ENCODE assay signal across 10 mouse cellular contexts in genomic region chr2:157058342-157058998, GRCm38 (mm10). TPM values are rescaled to one million over a fixed set of nuclear protein-coding genes. Genes with fewer than 3 reads are reported as not detected.
A peak's percentile ranks its signal among the peaks of the same experiment; 100 is the strongest.
DNase-seq lines count a peak whose midpoint lies in the region; ATAC-seq and TF ChIP-seq lines count a peak whose summit lies in the region.
"Had no signal": no experiment of that assay in that cellular context is flagged by ENCODE, and none has a peak within 500 bp of the region (broad histone marks: within the 10 kb centered on the region; RNA-seq: fewer than 3 reads in every experiment).

No protein-coding gene starts in this region.

- no peak overlapping the region for H3K4me3 ChIP-seq in kidney, postnatal 0 days (replicated peaks; ENCODE audit: low read depth, low read length)
- no peak overlapping the region for H3K4me3 ChIP-seq in liver, embryonic 11.5 days (ENCODE audit: low read depth, low read length)
- no peak overlapping the region for H3K4me3 ChIP-seq in olfactory bulb, adult 2 months (ENCODE audit: insufficient read depth, low read depth, low read length)

- no peaks in the 10 kb centered on the region for H3K27me3 ChIP-seq in kidney, postnatal 0 days (ENCODE audit: insufficient read depth, low read length)
- no peaks in the 10 kb centered on the region for H3K27me3 ChIP-seq in liver, embryonic 11.5 days (replicated peaks; ENCODE audit: control insufficient read depth, insufficient read depth, low read length)

- 14% methylated on average over 18 of the region's 18 CpGs for WGBS in kidney, postnatal 0 days
- 43% methylated on average over 18 of the region's 18 CpGs for WGBS in liver, embryonic 11.5 days
- WGBS in olfactory bulb, adult 2 months: 12% methylated on average over 18 of the region's 18 CpGs

- DNase-seq in cerebellum, adult 11 months: peak; percentile 77
- peak; percentile 82 for DNase-seq in embryo, embryonic 10 days (ENCODE audit: low spot score)
- peak; percentile 79 for DNase-seq in gastrocnemius, postnatal 25 days
- DNase-seq in kidney, postnatal 0 days (ENCODE audit: low spot score): peak; percentile 91
- DNase-seq in liver, embryonic 11.5 days (ENCODE audit: low spot score): peak; percentile 64

- peak overlapping the region; percentile 31 for H3K4me2 ChIP-seq in kidney, postnatal 0 days (ENCODE audit: low read length)
- H3K4me2 ChIP-seq in liver, embryonic 11.5 days: peak overlapping the region; percentile 47

- no peaks in the 10 kb centered on the region for H3K9me3 ChIP-seq in kidney, postnatal 0 days (replicated peaks; ENCODE audit: low read length)
- no peaks in the 10 kb centered on the region for H3K9me3 ChIP-seq in liver, embryonic 11.5 days (ENCODE audit: control insufficient read depth, low read length)

- ATAC-seq in cerebellum, adult (ENCODE audit: insufficient number of reproducible peaks, low FRiP score, low TSS enrichment): no peak
- peak; percentile 71 for ATAC-seq in kidney, postnatal 0 days (replicated peaks; ENCODE audit: low FRiP score, low read depth)
- ATAC-seq in liver, embryonic 11.5 days (replicated peaks; ENCODE audit: low FRiP score): peak; percentile 62
- no peak for ATAC-seq in megakaryocyte progenitor cell, adult 5-6 weeks (replicated peaks; ENCODE audit: poor library complexity)

- TF ChIP-seq CTCF in kidney, postnatal 0 days (IDR thresholded peaks at IDR 0.05; ENCODE audit: low read depth): no peak
- no peak for TF ChIP-seq CTCF in olfactory bulb, adult 2 months (IDR thresholded peaks at IDR 0.05; ENCODE audit: insufficient read depth, low read depth, low read length)

- H3K27ac ChIP-seq in kidney, postnatal 0 days: peak overlapping the region; percentile 64
- H3K27ac ChIP-seq in liver, embryonic 11.5 days (ENCODE audit: low read depth, low read length): no peak overlapping the region
- peak overlapping the region; percentile 54; the same call in 1 of the 2 replicates for H3K27ac ChIP-seq in olfactory bulb, adult 2 months (ENCODE audit: insufficient read depth, low read depth, low read length)

- H3K36me3 ChIP-seq in kidney, postnatal 0 days (ENCODE audit: insufficient read depth, low read length): 0 out of 2 replicates have a peak, but pooled peaks cover 6% of the 10 kb centered on the region
- peaks cover 10% of the 10 kb centered on the region; the same call in 1 of the 2 replicates for H3K36me3 ChIP-seq in liver, embryonic 11.5 days (ENCODE audit: control insufficient read depth, insufficient read depth, low read length)

- H3K9ac ChIP-seq in kidney, postnatal 0 days (ENCODE audit: low read depth, low read length): peak overlapping the region; percentile 4
- no peak overlapping the region for H3K9ac ChIP-seq in liver, embryonic 11.5 days (ENCODE audit: low read depth, low read length)

- no peak for TF ChIP-seq POLR2A in olfactory bulb, adult 2 months (IDR thresholded peaks at IDR 0.05; ENCODE audit: insufficient read depth, low read depth, low read length)

- H3K4me1 ChIP-seq in kidney, postnatal 0 days (replicated peaks; ENCODE audit: insufficient read depth, low read length): peaks cover 18% of the 10 kb centered on the region
- H3K4me1 ChIP-seq in liver, embryonic 11.5 days (replicated peaks; ENCODE audit: control insufficient read depth, insufficient read depth, low read length): peaks cover 11% of the 10 kb centered on the region
- peaks cover 48% of the 10 kb centered on the region for H3K4me1 ChIP-seq in olfactory bulb, adult 2 months (ENCODE audit: control insufficient read depth, insufficient read depth, low read length)

RNA-seq across cellular contexts. Expression of gene Soga1, which starts 20.6 kb away (rescaled TPM):
- 1 to 10 TPM; 4.5 to 5.0 TPM for total RNA-seq in gastrocnemius, postnatal 25 days (2021)
- polyA plus RNA-seq in kidney, postnatal 0 days (2015; fragmentation: Nextera tagmentation; extraction: Ambion mirVana): 1.3 and 1.8 TPM in 2 replicates
- 4.0 and 5.3 TPM in 2 replicates for polyA plus RNA-seq in liver, embryonic 11.5 days (2014; fragmentation: Nextera tagmentation; extraction: Ambion mirVana)
- not detected in 2 replicates for polyA plus RNA-seq in olfactory bulb, adult 2 months (2012; ENCODE audit: insufficient read depth, insufficient read length, low replicate concordance, missing spikeins)
- 1.9 and 2.9 TPM in 2 replicates for total RNA-seq in megakaryocyte progenitor cell, adult 5-6 weeks (2015)
- 2.3 and 2.4 TPM in 2 replicates for total RNA-seq in megakaryocyte progenitor cell, adult 5-6 weeks (2017)

RNA-seq across cellular contexts. Expression of gene Tldc2, which starts 28.4 kb away (rescaled TPM):
- total RNA-seq in gastrocnemius, postnatal 25 days (2021): not detected
- polyA plus RNA-seq in kidney, postnatal 0 days (2015; fragmentation: Nextera tagmentation; extraction: Ambion mirVana): 2.2 and 2.5 TPM in 2 replicates
- polyA plus RNA-seq in liver, embryonic 11.5 days (2014; fragmentation: Nextera tagmentation; extraction: Ambion mirVana): not detected in 2 replicates
- polyA plus RNA-seq in olfactory bulb, adult 2 months (2012; ENCODE audit: insufficient read depth, insufficient read length, low replicate concordance, missing spikeins): not detected in 2 replicates
- total RNA-seq in megakaryocyte progenitor cell, adult 5-6 weeks (2015): not detected in 2 replicates
- total RNA-seq in megakaryocyte progenitor cell, adult 5-6 weeks (2017): not detected in 2 replicates
- polyA plus RNA-seq: C2C12; gonadal fat pad, adult 2 months had no signal

RNA-seq across cellular contexts. Expression of gene Dsn1, which starts 51.5 kb away (rescaled TPM):
- total RNA-seq in gastrocnemius, postnatal 25 days (2021): 1 to 10 TPM; 1.2 to 1.9 TPM
- polyA plus RNA-seq in kidney, postnatal 0 days (2015; fragmentation: Nextera tagmentation; extraction: Ambion mirVana): 20.4 and 23.2 TPM in 2 replicates
- polyA plus RNA-seq in liver, embryonic 11.5 days (2014; fragmentation: Nextera tagmentation; extraction: Ambion mirVana): 45.0 and 45.7 TPM in 2 replicates
- not detected in 2 replicates for polyA plus RNA-seq in olfactory bulb, adult 2 months (2012; ENCODE audit: insufficient read depth, insufficient read length, low replicate concordance, missing spikeins)
- total RNA-seq in megakaryocyte progenitor cell, adult 5-6 weeks (2015): 15.0 and 17.1 TPM in 2 replicates
- total RNA-seq in megakaryocyte progenitor cell, adult 5-6 weeks (2017): 68.2 and 78.2 TPM in 2 replicates

Comparison
In these comparisons a context has a peak if more than half of its experiments do, and no peak if none do; other contexts are left out.
1. ATAC-seq: peak in kidney, postnatal 0 days (single experiment) and liver, embryonic 11.5 days (single experiment); none in cerebellum, adult (single experiment) and megakaryocyte progenitor cell, adult 5-6 weeks (single experiment).
2. RNA of gene Dsn1, which starts 51.5 kb away (polyA plus RNA-seq): 45.0 to 45.7 TPM in liver, embryonic 11.5 days and 20.4 to 23.2 TPM in kidney, postnatal 0 days; not detected in olfactory bulb, adult 2 months; every median in the first group is over 10 times any median in the second.
3. Peak in every context shown above with its lines, with median percentiles within 50 percentile points of each other: DNase-seq.